ENCODE assay signal across 18 mouse cellular contexts in genomic region chr14:23704303-23704702, GRCm38 (mm10).
"Had no signal": no experiment of that assay in that cellular context is flagged by ENCODE, and none has a peak within 500 bp of the region (broad histone marks: within the 10 kb centered on the region; RNA-seq: fewer than 3 reads in every experiment).

No protein-coding gene starts in this region.

- H3K4me1 ChIP-seq: liver, embryonic 15.5 days; lung, embryonic 15.5 days; megakaryocyte, embryonic 14.5 days; midbrain, embryonic 12.5 days; neural tube, embryonic 12.5 days; stomach, embryonic 15.5 days had no signal

- H3K36me3 ChIP-seq: liver, embryonic 15.5 days; lung, embryonic 15.5 days; midbrain, embryonic 12.5 days; neural tube, embryonic 12.5 days; stomach, embryonic 15.5 days had no signal

- ATAC-seq: liver, postnatal 0 days; lung, postnatal 0 days; midbrain, embryonic 16.5 days had no signal

- H3K27me3 ChIP-seq: liver, embryonic 15.5 days; lung, embryonic 15.5 days; megakaryocyte, embryonic 14.5 days; midbrain, embryonic 12.5 days; neural tube, embryonic 12.5 days; stomach, embryonic 15.5 days had no signal

- H3K9me3 ChIP-seq: liver, embryonic 15.5 days; lung, embryonic 15.5 days; midbrain, embryonic 12.5 days; neural tube, embryonic 12.5 days; stomach, embryonic 15.5 days had no signal

- H3K4me2 ChIP-seq: liver, embryonic 15.5 days; lung, embryonic 15.5 days; midbrain, embryonic 12.5 days; neural tube, embryonic 12.5 days; stomach, embryonic 15.5 days had no signal

- H3K9ac ChIP-seq: liver, embryonic 15.5 days; liver, postnatal 0 days; lung, embryonic 15.5 days; midbrain, embryonic 12.5 days; neural tube, embryonic 12.5 days; stomach, embryonic 15.5 days had no signal

- H3K4me3 ChIP-seq: liver, embryonic 15.5 days; lung, embryonic 15.5 days; megakaryocyte, embryonic 14.5 days; midbrain, embryonic 12.5 days; neural tube, embryonic 12.5 days; stomach, embryonic 15.5 days had no signal

- H3K27ac ChIP-seq: liver, embryonic 15.5 days; lung, embryonic 15.5 days; macrophage; midbrain, embryonic 12.5 days; neural tube, embryonic 12.5 days; stomach, embryonic 15.5 days had no signal

- DNase-seq: liver, postnatal 0 days; lung, adult 2 months; lung, postnatal 14 days; lung, postnatal 36 days; midbrain, embryonic 14.5 days; right cerebral cortex, postnatal 14 days; thymus, adult 2 months; thymus, postnatal 25 days; thymus, postnatal 4 days had no signal
